Mouse (Mus musculus) urinary bladder, adult 18-20 months (tissue): ENCODE measurements around the gene Cdt1.
"Not testable (repeated sequence)": the region's sequence is repeated elsewhere in the genome, so short reads cannot be mapped to it uniquely, and the experiment has no call there.

Experiments
- DNase-seq, 2 experiments: peaks; one replicate each; pipeline ENCODE4 v3.0.0; 2022; ENCODE audit warnings: low spot score in 2 of 2, mixed read lengths in 2 of 2

Cdt1 gene

GRCm38 (mm10) chr8:122550234-122550994 is 17.4 kb upstream of the Cdt1 start:
- DNase-seq, result peak in 1 of 2 experiments; percentile 55

GRCm38 (mm10) chr8:122550995-122551264 is 16.9 kb upstream of the Cdt1 start:
- no peak for DNase-seq

- peak; percentile 85 to 99 for DNase-seq
Observed at GRCm38 (mm10) chr8:122551265-122552051, 16.4 kb upstream of the Cdt1 start, which contains the start of gene Piezo1. Gene Piezo1, minus strand, starts transcription at chr8:122551329.

- no peak for DNase-seq
Observed at GRCm38 (mm10) chr8:122554786-122555185, 13.0 kb upstream of the Cdt1 start.

GRCm38 (mm10) chr8:122556030-122557009 is 11.5 kb upstream of the Cdt1 start:
- DNase-seq, result no peak

GRCm38 (mm10) chr8:122557248-122558038 is 10.4 kb upstream of the Cdt1 start:
- no peak for DNase-seq

GRCm38 (mm10) chr8:122558671-122559349 is 9.0 kb upstream of the Cdt1 start:
- DNase-seq, result no peak

GRCm38 (mm10) chr8:122561199-122561598 is 6.6 kb upstream of the Cdt1 start:
- no peak for DNase-seq

- no peak for DNase-seq
Observed at GRCm38 (mm10) chr8:122564363-122565352, 3.2 kb upstream of the Cdt1 start.

- DNase-seq, result no peak
Observed at GRCm38 (mm10) chr8:122566766-122567165, 1.0 kb upstream of the Cdt1 start.

GRCm38 (mm10) chr8:122568109-122568504 is 292 bp downstream of the Cdt1 start:
- DNase-seq, result no peak

- DNase-seq, result no peak
Observed at GRCm38 (mm10) chr8:122568881-122569309, 1.1 kb downstream of the Cdt1 start.

- DNase-seq, result no peak
Observed at GRCm38 (mm10) chr8:122569329-122569728, 1.5 kb downstream of the Cdt1 start.

GRCm38 (mm10) chr8:122569996-122570395 is 2.2 kb downstream of the Cdt1 start:
- no peak for DNase-seq

GRCm38 (mm10) chr8:122571153-122571552 is 3.3 kb downstream of the Cdt1 start:
- no peak for DNase-seq

- DNase-seq, result no peak
Observed at GRCm38 (mm10) chr8:122571750-122572267, 4.0 kb downstream of the Cdt1 start.

GRCm38 (mm10) chr8:122572751-122573150 is 4.9 kb downstream of the Cdt1 start:
- no peak for DNase-seq

- not testable (repeated sequence) for DNase-seq
Observed at GRCm38 (mm10) chr8:122573176-122573575, 5.4 kb downstream of the Cdt1 start.

GRCm38 (mm10) chr8:122573577-122573976 is 5.8 kb downstream of the Cdt1 start:
- no peak for DNase-seq
